Mouse (Mus musculus): ENCODE measurements around the gene 2610021A01Rik.
A peak's percentile ranks its signal among the peaks of the same experiment; 100 is the strongest.
"Not testable (repeated sequence)": the region's sequence is repeated elsewhere in the genome, so short reads cannot be mapped to it uniquely, and the experiment has no call there.

2610021A01Rik gene

DNA sequence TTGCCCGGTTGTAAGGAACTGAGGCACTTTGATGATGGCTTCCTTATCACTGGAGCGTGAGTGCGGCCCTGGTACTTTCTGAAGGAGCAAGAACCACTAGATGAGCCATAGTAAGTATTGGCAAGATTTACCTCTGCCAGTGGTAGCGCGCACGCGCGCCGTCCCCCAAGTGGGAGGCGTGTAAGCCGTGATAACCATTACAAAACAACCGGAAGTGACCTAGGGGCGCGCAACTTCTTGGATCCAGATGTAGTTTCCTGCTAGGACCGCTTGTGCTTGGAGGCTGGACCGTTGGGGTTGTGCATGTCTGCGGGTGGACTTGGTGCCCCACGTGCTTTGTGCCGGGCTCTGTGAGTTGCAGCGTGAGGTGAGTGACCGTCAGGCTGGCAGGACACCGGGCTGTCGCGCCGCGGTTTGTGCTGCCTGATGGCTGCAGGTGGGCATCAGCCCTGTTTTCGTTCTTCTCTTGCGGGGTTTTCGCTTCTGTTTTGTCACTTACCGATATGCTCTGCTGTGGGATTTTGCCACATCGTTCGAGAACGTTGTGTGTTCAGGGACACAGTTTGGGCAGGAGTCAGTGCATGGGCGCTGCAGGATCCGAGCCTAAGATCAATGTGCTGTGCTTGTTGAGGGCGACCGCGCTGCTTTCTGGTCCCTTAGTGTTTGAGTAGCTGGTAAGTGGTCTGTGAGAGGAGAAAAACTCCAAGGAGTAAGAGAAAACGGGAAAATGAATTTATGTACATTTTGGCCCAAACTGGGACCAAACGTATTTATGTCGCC, at the start of gene 2610021A01Rik:
TSS of gene 2610021A01Rik (plus strand) at position 197 of the 780 bp plus-strand sequence.
- peak; percentile 62 to 74 for DNase-seq (ENCODE audit: low spot score in 2 of 2)

DNA sequence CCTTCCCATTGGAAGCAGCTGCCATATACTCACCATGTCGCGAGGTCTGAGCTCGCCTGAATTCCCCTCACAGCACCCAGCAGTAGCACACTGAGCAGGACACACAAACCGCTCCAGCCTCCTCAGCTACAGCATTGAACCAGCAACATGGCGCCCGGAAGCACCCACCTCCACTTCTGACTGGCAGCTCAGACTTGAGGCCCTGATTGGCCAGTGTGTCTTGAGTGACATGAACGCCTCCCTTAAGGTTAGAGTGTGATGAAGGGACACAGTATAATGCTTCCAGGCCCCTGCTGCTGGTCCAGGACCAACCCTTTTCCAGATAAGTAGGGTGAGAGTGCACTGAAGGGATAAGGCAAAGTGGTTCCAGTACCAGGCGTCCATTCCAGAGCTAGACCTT, 38.3 kb upstream of the 2610021A01Rik start:
- no peak for DNase-seq (ENCODE audit: low spot score in 2 of 2)

DNA sequence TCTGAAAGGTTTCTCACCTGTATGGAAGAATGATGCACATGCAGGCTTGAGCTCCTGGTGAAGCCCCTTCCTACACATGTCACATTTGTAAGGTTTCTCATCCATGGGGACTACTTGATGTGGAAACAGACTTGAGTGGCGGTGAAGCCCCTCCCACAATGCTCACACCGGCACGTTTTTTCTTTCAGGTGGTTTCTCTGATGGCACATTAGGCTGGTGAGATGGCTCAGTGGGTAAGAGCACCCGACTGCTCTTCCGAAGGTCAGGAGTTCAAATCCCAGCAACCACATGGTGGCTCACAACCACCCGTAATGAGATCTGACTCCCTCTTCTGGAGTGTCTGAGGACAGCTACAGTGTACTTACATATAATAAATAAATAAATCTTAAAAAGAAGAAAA, 25.5 kb upstream of the 2610021A01Rik start, which contains the start of gene Gm6871:
TSS of gene Gm6871 (minus strand) at position 101 of the 400 bp plus-strand sequence.
- DNase-seq (ENCODE audit: low spot score in 2 of 2) = not testable (repeated sequence)

DNA sequence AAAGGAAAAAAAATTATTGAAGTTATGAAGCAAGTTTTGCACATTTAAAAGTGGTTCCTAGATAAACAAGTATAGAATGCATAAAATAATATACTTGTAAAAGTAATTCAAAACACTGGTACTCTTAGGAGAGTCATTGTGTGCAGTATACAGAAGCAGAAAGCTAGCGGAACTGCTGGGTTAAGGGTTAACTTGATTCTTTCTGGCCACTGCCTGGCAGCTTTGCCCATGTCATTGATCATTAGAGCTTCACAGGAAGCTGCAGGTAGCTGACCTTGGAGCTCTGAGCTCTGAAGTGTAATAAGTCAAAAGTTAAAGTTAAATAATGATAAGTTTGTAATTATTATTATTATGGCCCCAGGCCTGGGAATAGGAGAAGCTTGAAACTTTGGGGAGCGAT, 21.1 kb upstream of the 2610021A01Rik start:
- DNase-seq (ENCODE audit: low spot score in 2 of 2) = no peak

DNA sequence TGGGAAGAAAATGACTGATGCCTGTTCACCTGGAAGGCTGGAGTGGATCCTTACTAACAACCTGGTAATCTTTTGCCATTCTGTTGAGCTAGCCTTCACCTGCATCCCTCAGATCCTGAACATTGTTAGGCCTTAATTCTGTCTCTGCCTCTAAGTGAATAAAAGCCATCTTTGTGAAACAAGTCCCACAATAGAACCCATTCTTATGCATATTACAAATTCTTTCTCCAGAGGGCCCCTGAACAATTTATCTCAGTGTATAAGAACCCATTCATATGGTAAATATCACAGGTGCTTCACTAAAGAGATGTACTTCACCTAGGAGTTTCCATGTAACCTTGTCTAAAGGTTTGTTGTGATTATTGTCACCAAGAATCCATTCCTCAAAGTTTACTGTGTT, 17.0 kb upstream of the 2610021A01Rik start:
- no peak for DNase-seq (ENCODE audit: low spot score in 2 of 2)

DNA sequence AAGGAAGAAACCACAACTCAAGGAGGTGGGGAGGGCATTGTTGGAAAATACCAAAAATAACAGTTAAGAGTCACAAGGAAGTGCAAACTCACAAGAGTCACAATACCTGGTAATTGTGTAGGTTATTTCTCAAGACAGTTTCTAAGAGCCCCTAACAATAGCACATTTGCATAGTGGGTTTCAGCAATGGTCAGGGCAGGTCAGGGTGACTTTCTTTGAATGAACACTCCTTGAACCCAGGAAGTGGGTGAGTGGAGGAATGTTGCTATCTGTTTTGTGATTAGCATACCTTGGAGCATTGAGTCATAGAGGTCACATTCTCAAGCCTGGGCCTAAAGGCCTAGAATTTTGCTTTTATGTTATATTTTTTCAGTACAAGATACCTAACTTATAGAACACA, 11.2 kb upstream of the 2610021A01Rik start:
- DNase-seq (ENCODE audit: low spot score in 2 of 2) = not testable (repeated sequence)

DNA sequence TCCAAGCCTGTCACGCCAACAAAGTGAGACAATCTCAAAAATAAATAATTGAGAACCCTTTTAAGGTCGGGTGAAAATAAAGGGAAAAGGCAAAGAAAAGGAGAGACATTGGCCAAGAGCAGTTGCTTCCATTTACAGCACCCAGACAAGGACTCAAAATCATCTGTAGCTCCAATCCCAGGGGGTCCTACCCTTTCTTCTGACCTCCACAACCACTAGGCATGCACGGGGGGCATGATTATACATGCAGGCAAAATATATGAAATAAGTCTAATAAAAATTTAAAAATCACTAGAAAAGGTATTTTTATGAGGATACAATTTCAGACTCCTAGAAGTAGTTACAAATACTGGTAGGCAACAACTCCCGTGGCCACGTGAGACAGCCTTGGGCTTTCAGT, 415 bp upstream of the 2610021A01Rik start:
- no peak for DNase-seq (ENCODE audit: low spot score in 2 of 2)

DNA sequence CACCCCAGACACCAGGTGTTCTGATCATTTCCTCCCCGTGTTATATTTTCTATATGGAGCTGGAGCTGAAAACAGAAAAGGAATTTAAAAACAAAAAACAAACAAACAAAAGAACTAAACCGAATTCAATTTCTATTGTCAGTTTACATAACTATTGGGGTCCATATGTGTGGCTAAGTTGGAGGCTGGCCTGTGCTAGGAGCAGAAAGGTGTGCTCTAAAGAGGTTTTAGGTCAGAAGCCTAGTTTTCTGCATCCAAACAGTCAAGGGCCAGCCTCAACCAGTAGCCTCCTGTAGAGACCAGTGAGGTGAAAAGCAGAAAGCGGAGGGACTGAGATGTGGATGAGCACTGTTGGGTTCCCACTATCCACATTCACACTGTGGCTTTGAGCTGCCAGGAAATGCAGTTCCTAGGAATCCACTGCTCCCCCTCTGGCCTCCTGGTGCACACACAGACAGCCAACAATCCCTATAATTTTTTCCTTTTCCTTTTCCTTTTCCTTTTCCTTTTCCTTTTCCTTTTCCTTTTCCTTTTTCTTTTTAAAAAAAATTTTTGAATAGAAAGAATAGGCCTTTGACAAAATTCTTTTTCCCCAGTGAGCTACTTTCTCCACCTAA, 1.0 kb downstream of the 2610021A01Rik start:
- DNase-seq (ENCODE audit: low spot score in 2 of 2) = no peak

DNA sequence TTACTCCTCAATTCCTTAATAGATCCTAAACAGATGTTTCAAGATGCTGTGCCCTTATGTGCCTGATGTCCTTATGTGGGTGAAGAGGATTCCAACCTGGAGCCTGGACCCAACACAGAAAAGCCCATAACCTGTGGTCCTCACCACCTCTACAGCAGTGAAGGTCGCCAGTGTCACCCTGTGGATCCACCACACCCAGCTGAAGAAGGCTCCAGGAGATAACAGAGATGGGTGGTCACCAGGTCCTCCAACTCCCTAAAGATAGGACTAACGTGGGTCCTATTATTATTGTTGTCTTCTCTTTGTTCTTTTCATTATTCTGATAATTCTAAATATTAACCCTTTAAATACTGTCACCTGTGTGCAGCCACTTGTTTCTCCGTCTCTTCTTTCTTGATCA, 12.6 kb downstream of the 2610021A01Rik start:
- DNase-seq (ENCODE audit: low spot score in 2 of 2) = no peak

DNA sequence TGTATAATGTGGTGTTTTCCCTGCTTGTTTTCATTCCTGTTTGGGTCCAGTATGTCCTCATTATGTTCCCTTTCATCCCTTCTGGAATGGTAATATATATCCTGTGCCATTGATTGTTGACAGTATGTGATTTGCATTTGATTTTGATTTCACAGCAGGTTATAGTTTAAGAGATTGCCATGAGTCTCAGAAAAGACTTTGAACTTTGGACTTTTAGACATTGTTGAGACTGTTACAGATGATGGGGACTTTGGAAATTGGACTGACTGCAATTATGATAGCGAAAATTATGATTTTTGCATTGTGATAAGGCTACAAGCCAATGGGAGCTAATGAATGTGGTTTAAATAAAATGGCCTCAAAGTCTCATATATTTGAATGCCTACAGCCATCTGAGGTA, 17.2 kb downstream of the 2610021A01Rik start:
- not testable (repeated sequence) for DNase-seq (ENCODE audit: low spot score in 2 of 2)

DNA sequence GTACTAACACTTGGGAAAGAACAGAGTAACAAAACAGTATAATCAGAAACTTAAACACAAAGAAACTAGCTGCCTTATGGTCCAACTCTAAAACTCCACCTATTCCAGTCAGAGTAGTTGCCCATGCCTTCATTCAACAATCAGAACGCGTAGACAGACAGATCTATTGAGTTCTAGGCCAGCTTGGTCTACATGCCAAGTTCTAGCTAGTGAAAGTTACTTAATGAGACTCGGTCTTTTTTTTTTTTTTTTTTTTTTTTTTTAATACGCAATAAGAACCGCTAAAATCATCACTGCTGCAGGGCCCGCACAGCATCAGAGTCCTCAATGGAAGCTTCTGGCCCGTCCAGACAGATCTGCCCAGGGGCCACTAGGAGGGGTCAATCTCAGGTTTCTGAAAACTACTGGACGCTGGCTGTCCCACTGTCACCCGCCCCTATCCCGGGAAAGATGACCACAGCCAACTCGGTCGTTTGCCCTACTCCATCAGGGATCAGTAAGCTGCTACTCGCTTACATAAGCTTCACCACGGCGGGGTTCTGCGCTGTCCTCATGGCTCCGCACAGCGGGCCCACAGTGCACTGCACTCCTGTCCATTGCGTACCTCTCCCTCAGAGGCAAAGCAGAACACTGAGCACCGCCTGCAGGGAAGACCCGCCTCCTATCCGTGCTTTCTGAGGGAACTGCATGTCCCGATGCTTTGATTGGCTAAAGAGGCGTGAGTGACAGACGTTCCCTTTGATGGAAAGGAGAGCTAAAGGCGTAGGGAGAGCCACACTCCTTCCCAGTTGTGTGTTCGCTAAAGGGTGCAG, 33.6 kb downstream of the 2610021A01Rik start, which contains the start of gene Zfp788:
TSS of gene Zfp788 (plus strand) at position 795 of the 812 bp plus-strand sequence.
- peak; percentile 63 to 70 for DNase-seq (ENCODE audit: low spot score in 2 of 2)

DNA sequence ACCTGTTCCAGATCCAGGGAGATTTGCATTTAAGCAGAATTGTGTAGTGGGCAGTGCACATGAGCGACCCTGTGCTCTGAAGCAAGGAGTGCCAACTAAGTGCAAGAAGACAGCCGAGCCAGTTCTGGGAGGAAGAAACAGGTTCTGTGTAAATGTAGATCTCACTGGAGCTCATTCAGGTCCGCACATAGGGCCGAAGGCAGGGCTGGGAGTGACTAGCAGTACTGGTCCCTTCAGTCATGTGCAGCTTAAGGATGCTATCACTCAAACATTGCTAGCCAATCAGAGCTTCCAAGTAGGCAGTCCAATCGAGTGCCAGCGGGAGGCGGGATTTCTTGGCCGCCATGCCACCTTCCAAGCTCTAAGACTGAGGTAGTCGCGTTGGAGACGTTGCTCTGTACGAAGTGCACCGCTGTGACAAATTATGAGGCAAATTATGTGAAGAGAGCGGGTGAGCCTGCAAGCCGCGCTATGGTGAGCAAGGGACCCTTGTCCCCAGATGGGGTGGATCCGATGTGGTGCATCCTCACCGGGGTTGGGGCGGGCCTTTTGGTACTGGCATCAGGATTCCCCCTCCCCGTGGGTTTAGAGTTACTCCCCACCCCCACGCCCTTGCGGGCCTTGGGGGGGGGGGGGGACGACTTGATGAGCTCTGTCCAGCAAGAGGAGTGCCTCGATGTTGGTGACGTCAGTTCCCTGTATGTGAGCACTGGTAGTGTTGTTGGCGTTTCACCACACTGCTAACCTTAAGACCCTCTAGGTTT, 34.4 kb downstream of the 2610021A01Rik start:
- DNase-seq (ENCODE audit: low spot score in 2 of 2) = peak; percentile 56 to 65

DNA sequence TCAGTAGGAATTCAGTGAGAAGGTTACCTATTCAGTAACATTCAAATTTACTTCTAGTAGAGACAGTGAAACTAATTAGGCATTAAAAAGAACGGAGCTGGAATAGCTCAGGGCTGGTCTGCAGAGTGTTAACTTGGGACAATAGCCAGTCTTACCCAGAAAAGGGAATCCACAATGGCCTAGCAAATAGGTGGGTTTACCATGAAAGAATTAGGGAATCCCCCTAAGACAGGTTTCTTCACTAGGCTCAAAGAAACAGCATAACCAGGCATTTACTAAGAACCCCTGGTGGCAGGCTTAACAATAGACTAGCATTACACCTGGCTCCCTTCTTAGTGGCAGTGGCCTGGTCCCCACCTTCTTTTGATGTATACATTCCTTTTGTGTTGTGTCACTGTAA, 75.3 kb downstream of the 2610021A01Rik start:
- not testable (repeated sequence) for DNase-seq (ENCODE audit: low spot score in 2 of 2)

All from spleen, postnatal 14 days (tissue).